Mouse (Mus musculus) left cerebral cortex, postnatal 25 days (tissue): ENCODE data around the gene Tbccd1. TPM values are rescaled to one million over a fixed set of nuclear protein-coding genes. Genes with fewer than 3 reads are reported as not detected.
"Not testable (repeated sequence)": the region's sequence is repeated elsewhere in the genome, so short reads cannot be mapped to it uniquely, and the experiment has no call there.

Source experiments
- DNase-seq, 2 experiments: peaks; one replicate each; pipeline ENCODE4 v3.0.0; 2022; ENCODE audit warnings: low spot score in 2 of 2, mixed read lengths in 1 of 2
- intact Hi-C: fragments of 180-260 bp; cut with DNase I; formaldehyde crosslinking; loops from one replicate; pipeline ENCODE4 v1.15.1; 2025
- total RNA-seq, 2 experiments: library from RNA; stranded (reverse); gene quantifications; 2 replicates each; pipeline ENCODE4 v1.2.3; 2021

Gene Tbccd1
- total RNA-seq, 2 experiments from 2014 or later, result 13.8 to 14.2 TPM

GRCm38 (mm10) chr16:22798520-22798919, 58.9 kb downstream of the Tbccd1 start:
- no peak for DNase-seq
- intact Hi-C loops, result no loop called here

- no peak for DNase-seq
- intact Hi-C loops, result no loop called here
Measured at GRCm38 (mm10) chr16:22797521-22797920, 59.9 kb downstream of the Tbccd1 start.

GRCm38 (mm10) chr16:22795497-22795896, 62.0 kb downstream of the Tbccd1 start:
- DNase-seq, result no peak
- intact Hi-C loops, result no loop called here

GRCm38 (mm10) chr16:22791235-22791634, 66.2 kb downstream of the Tbccd1 start:
- DNase-seq, result no peak
- intact Hi-C loops, result no loop called here

- intact Hi-C loops, result loop anchor here (5.0 kb wide), 1 partner anchor 128 kb away; no protein-coding TSS in a partner anchor
- peak; percentile 74 to 94 for DNase-seq
Measured at GRCm38 (mm10) chr16:22789908-22790367, 67.5 kb downstream of the Tbccd1 start.

- intact Hi-C loops, result no loop called here
- no peak for DNase-seq
Measured at GRCm38 (mm10) chr16:22782686-22783085, 74.8 kb downstream of the Tbccd1 start.

- DNase-seq, result peak in 1 of 2 experiments; percentile 46
- intact Hi-C loops, result no loop called here
Measured at GRCm38 (mm10) chr16:22779228-22779835, 78.1 kb downstream of the Tbccd1 start.

- intact Hi-C loops, DNase-seq: not testable (repeated sequence)
Measured at GRCm38 (mm10) chr16:22778296-22778695, 79.2 kb downstream of the Tbccd1 start.

- intact Hi-C loops, result no loop called here
Measured at GRCm38 (mm10) chr16:22775471-22775985, 81.9 kb downstream of the Tbccd1 start.

GRCm38 (mm10) chr16:22768661-22769060, 88.8 kb downstream of the Tbccd1 start:
- DNase-seq, result peak; percentile 30 to 68
- intact Hi-C loops, result no loop called here

More at GRCm38 (mm10) chr16:22775471-22775985, 81.9 kb downstream of the Tbccd1 start:
- peak in 1 of 2 experiments; percentile 31 for DNase-seq

GRCm38 (mm10) chr16:22767405-22767804, 90.1 kb downstream of the Tbccd1 start:
- DNase-seq, result no peak
- intact Hi-C loops, result no loop called here

GRCm38 (mm10) chr16:22766738-22767211, 90.7 kb downstream of the Tbccd1 start:
- DNase-seq, result no peak
- intact Hi-C loops, result no loop called here

- intact Hi-C loops, result no loop called here
- no peak for DNase-seq
Measured at GRCm38 (mm10) chr16:22765531-22765930, 91.9 kb downstream of the Tbccd1 start.

Other genes starting within 250 kb of the Tbccd1 start
- 10 to 100 TPM; 47.4 to 54.7 TPM for gene Dgkg, start 200.4 kb downstream of the Tbccd1 start, total RNA-seq
- gene Crygs, start 46.1 kb downstream of the Tbccd1 start, total RNA-seq, result under 1 TPM in 1 of 2 experiments, not detected in 1; 0.44 TPM
- gene Dnajb11, start 176 bp upstream of the Tbccd1 start, total RNA-seq, result 10 to 100 TPM; 78.6 to 82.0 TPM
- not detected for gene Ahsg, start 33.6 kb upstream of the Tbccd1 start, total RNA-seq
- gene Fetub, start 60.7 kb upstream of the Tbccd1 start, total RNA-seq, result not detected
- gene Hrg, start 93.4 kb upstream of the Tbccd1 start, total RNA-seq, result not detected
- gene Kng2, start 171.8 kb upstream of the Tbccd1 start, total RNA-seq, result not detected
- gene Kng1, start 200.2 kb upstream of the Tbccd1 start, total RNA-seq, result not detected
- gene Eif4a2, start 249.8 kb upstream of the Tbccd1 start, total RNA-seq, result 100 to 1,000 TPM; 884 to 895 TPM